ENCODE assay signal across 8 mouse cellular contexts in the genomic region with DNA sequence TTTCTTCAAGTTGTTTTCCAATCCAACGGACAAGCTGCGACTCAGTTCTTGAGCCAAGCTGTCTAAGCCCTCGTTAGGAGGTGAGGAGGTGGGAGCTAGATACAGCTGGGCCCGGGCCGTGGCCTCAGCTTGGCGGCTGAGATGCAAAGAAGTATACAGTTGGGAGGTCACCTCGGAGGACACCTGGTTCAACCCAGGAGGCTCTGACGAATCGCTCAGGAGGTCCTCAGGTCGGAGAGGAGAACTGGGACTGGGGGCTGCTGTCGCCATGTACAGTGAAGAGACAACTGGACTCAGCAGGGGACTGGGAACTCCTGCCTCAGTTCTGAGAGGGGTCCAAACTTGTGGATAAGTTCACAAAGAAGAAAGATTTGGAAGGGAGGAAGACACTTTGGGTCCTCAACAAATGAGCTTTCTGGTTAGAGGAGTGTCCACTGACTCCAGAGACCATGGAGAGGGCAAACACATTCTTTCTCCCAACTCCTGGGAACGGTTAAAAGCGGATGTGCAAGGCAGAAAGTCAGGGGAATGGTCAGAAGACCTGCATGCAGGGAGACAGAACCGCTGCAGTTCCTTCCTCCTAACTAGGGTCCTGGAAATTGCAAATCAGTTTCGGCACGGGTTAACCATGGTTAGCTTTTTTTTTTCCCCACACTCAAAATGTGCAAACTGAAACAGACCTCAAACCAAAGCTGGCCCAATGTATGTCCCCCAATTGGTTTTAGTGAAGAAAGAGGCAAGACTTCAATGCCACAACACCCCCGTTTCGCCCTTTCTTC. TPM values are rescaled to one million over a fixed set of nuclear protein-coding genes. Genes with fewer than 3 reads are reported as not detected.
A peak's percentile ranks its signal among the peaks of the same experiment; 100 is the strongest.
DNase-seq lines count a peak whose midpoint lies in the region; ATAC-seq and TF ChIP-seq lines count a peak whose summit lies in the region.

No protein-coding gene starts in this region.

- peaks cover 3% of the 10 kb centered on the region; the same call in 1 of the 2 replicates for H3K36me3 ChIP-seq in kidney, postnatal 0 days (ENCODE audit: insufficient read depth, low read length)
- peaks cover 31% of the 10 kb centered on the region for H3K36me3 ChIP-seq in heart, embryonic 14.5 days (ENCODE audit: control insufficient read depth, insufficient read depth, low read length)
- H3K36me3 ChIP-seq in macrophage (ENCODE audit: inconsistent target) = no peaks in the 10 kb centered on the region

- peak overlapping the region; percentile 90 for H3K4me2 ChIP-seq in kidney, postnatal 0 days (ENCODE audit: low read length)
- H3K4me2 ChIP-seq in heart, embryonic 14.5 days (ENCODE audit: low read length) = peak overlapping the region; percentile 99

- 9% methylated on average over 18 of the region's 18 CpGs for WGBS in kidney, postnatal 0 days
- 22% methylated on average over 18 of the region's 18 CpGs for WGBS in heart, embryonic 14.5 days
- 24% methylated on average over 18 of the region's 18 CpGs for WGBS in macrophage (ENCODE audit: missing documents)

- DNase-seq in kidney, postnatal 0 days (ENCODE audit: low spot score) = peak; percentile 33
- DNase-seq in kidney, postnatal 14 days = no peak
- peak; percentile 32 for DNase-seq in R1 (ENCODE audit: low read depth, low spot score)
- DNase-seq in left cerebral cortex, adult 9 months (ENCODE audit: low spot score in 2 of 2) = no peak
- DNase-seq in gastrocnemius, postnatal 10 days = no peak
- DNase-seq in natural killer cell, adult 2 months (ENCODE audit: low spot score in 2 of 2) = no peak

- H3K9ac ChIP-seq in kidney, postnatal 0 days (ENCODE audit: low read depth, low read length) = peak overlapping the region; percentile 76
- peak overlapping the region; percentile 81 for H3K9ac ChIP-seq in heart, embryonic 14.5 days (ENCODE audit: low read length)

- no peaks in the 10 kb centered on the region for H3K27me3 ChIP-seq in kidney, postnatal 0 days (ENCODE audit: insufficient read depth, low read length)
- peaks cover 12% of the 10 kb centered on the region for H3K27me3 ChIP-seq in heart, embryonic 14.5 days (ENCODE audit: control insufficient read depth, insufficient read depth, low read length)

- no peak for ATAC-seq in kidney, postnatal 0 days (replicated peaks; ENCODE audit: low FRiP score, low read depth)
- ATAC-seq in heart, embryonic 14.5 days (ENCODE audit: insufficient number of reproducible peaks, insufficient read depth, low FRiP score, low read depth) = no peak

- peak overlapping the region; percentile 54 for H3K4me3 ChIP-seq in kidney, postnatal 0 days (replicated peaks; ENCODE audit: low read depth, low read length)
- peak overlapping the region; percentile 53 to 75 for H3K4me3 ChIP-seq in heart, embryonic 14.5 days (ENCODE audit: control insufficient read depth in 1 of 2, insufficient read depth in 1 of 2, low read depth in 1 of 2, low read length in 2 of 2)
- peak overlapping the region; percentile 94 for H3K4me3 ChIP-seq in macrophage (ENCODE audit: inconsistent target)

- peak overlapping the region; percentile 76; the same call in 1 of the 2 replicates for H3K27ac ChIP-seq in kidney, postnatal 0 days
- peak overlapping the region; percentile 81 to 84 for H3K27ac ChIP-seq in heart, embryonic 14.5 days (replicated peaks in 1 of 2; ENCODE audit: control insufficient read depth in 1 of 2, insufficient read depth in 1 of 2, low read depth in 2 of 2, low read length in 2 of 2)
- peak overlapping the region; percentile 82 for H3K27ac ChIP-seq in macrophage

- peaks cover 11% of the 10 kb centered on the region for H3K79me2 ChIP-seq in macrophage (ENCODE audit: inconsistent target)

- peaks cover 26% of the 10 kb centered on the region for H3K4me1 ChIP-seq in kidney, postnatal 0 days (replicated peaks; ENCODE audit: insufficient read depth, low read length)
- H3K4me1 ChIP-seq in heart, embryonic 14.5 days (ENCODE audit: control insufficient read depth in 2 of 2, insufficient read depth in 2 of 2, low read length in 2 of 2) = peaks cover 19 to 35% of the 10 kb centered on the region in 2 experiments

- H3K9me3 ChIP-seq in kidney, postnatal 0 days (replicated peaks; ENCODE audit: low read length) = no peaks in the 10 kb centered on the region
- no peaks in the 10 kb centered on the region for H3K9me3 ChIP-seq in heart, embryonic 14.5 days (ENCODE audit: control insufficient read depth, low read length)

- no peak for TF ChIP-seq CTCF in kidney, postnatal 0 days (IDR thresholded peaks at IDR 0.05; ENCODE audit: low read depth)

RNA-seq across cellular contexts. Expression of a gene that starts 0.7 kb away (rescaled TPM):
- polyA plus RNA-seq in kidney, postnatal 0 days (2015; fragmentation: Nextera tagmentation; extraction: Ambion mirVana) = 12.6 and 14.5 TPM in 2 replicates
- 8.6 and 8.9 TPM in 2 replicates for polyA plus RNA-seq in heart, embryonic 14.5 days (2014; fragmentation: Nextera tagmentation; extraction: Ambion mirVana)
- total RNA-seq in macrophage (2018; cell fraction: chromatin; rRNA removed) = 10 to 100 TPM in 19 of 26 experiments, 1 to 10 TPM in 7; 5.4 to 54.6 (median 25.9) TPM
- 1 to 10 TPM; 1.2 to 5.3 (median 3.2) TPM for total RNA-seq in macrophage (2018; cell fraction: cytosol; rRNA removed)
- total RNA-seq in macrophage (2018; cell fraction: nucleus; rRNA removed) = 10 to 100 TPM in 14 of 26 experiments, 1 to 10 TPM in 12; 3.4 to 25.4 (median 10.9) TPM
- 3.6 to 6.7 TPM (median 5.4 TPM) in 3 replicates for polyA plus RNA-seq in macrophage (2018)
- 1 to 10 TPM; 4.7 to 6.6 TPM for total RNA-seq in gastrocnemius, postnatal 10 days (2021)

RNA-seq across cellular contexts. Expression of a gene that starts 0.9 kb away (rescaled TPM):
- polyA plus RNA-seq in kidney, postnatal 0 days (2015; fragmentation: Nextera tagmentation; extraction: Ambion mirVana) = 171 and 173 TPM in 2 replicates
- 181 and 195 TPM in 2 replicates for polyA plus RNA-seq in heart, embryonic 14.5 days (2014; fragmentation: Nextera tagmentation; extraction: Ambion mirVana)
- total RNA-seq in macrophage (2018; cell fraction: chromatin; rRNA removed) = 10 to 100 TPM in 10 of 26 experiments, 1 to 10 TPM in 16; 1.1 to 20.4 (median 8.5) TPM
- total RNA-seq in macrophage (2018; cell fraction: cytosol; rRNA removed) = 100 to 1,000 TPM in 6 of 26 experiments, 10 to 100 TPM in 20; 67.4 to 109 (median 89.4) TPM
- 10 to 100 TPM in 25 of 26 experiments, 1 to 10 TPM in 1; 8.0 to 53.1 (median 27.6) TPM for total RNA-seq in macrophage (2018; cell fraction: nucleus; rRNA removed)
- 103 to 111 TPM (median 110 TPM) in 3 replicates for polyA plus RNA-seq in macrophage (2018)
- total RNA-seq in gastrocnemius, postnatal 10 days (2021) = 10 to 100 TPM; 55.4 to 55.5 TPM

RNA-seq across cellular contexts. Expression of a gene that starts 3.2 kb away (rescaled TPM):
- 2.5 and 2.8 TPM in 2 replicates for polyA plus RNA-seq in kidney, postnatal 0 days (2015; fragmentation: Nextera tagmentation; extraction: Ambion mirVana)
- polyA plus RNA-seq in heart, embryonic 14.5 days (2014; fragmentation: Nextera tagmentation; extraction: Ambion mirVana) = 0.62 and 0.84 TPM in 2 replicates
- total RNA-seq in macrophage (2018; cell fraction: chromatin; rRNA removed) = under 1 TPM in 12 of 26 experiments, not detected in 14; 0.38 to 0.98 (median 0.74) TPM
- total RNA-seq in macrophage (2018; cell fraction: cytosol; rRNA removed) = under 1 TPM in 25 of 26 experiments, not detected in 1; 0.06 to 0.25 (median 0.13) TPM
- 1 to 10 TPM in 1 of 26 experiments, under 1 TPM in 12, not detected in 13; 0.22 to 1.1 (median 0.39) TPM for total RNA-seq in macrophage (2018; cell fraction: nucleus; rRNA removed)
- 0.11 to 0.33 TPM (median 0.23 TPM) in 3 replicates for polyA plus RNA-seq in macrophage (2018)
- total RNA-seq in gastrocnemius, postnatal 10 days (2021) = under 1 TPM; 0.42 to 0.93 TPM

RNA-seq across cellular contexts. Expression of a gene that starts 17.4 kb away (rescaled TPM):
- polyA plus RNA-seq in kidney, postnatal 0 days (2015; fragmentation: Nextera tagmentation; extraction: Ambion mirVana) = 15.6 and 18.3 TPM in 2 replicates
- polyA plus RNA-seq in heart, embryonic 14.5 days (2014; fragmentation: Nextera tagmentation; extraction: Ambion mirVana) = 6.6 and 7.3 TPM in 2 replicates
- 1 to 10 TPM in 5 of 26 experiments, under 1 TPM in 5, not detected in 16; 0.33 to 2.2 (median 1.1) TPM for total RNA-seq in macrophage (2018; cell fraction: chromatin; rRNA removed)
- 1 to 10 TPM in 23 of 26 experiments, under 1 TPM in 3; 0.30 to 5.2 (median 2.4) TPM for total RNA-seq in macrophage (2018; cell fraction: cytosol; rRNA removed)
- total RNA-seq in macrophage (2018; cell fraction: nucleus; rRNA removed) = 1 to 10 TPM in 11 of 26 experiments, under 1 TPM in 13, not detected in 2; 0.37 to 4.2 (median 0.94) TPM
- polyA plus RNA-seq in macrophage (2018) = 3.3 to 4.4 TPM (median 3.6 TPM) in 3 replicates
- total RNA-seq in gastrocnemius, postnatal 10 days (2021) = 1 to 10 TPM in 1 of 2 experiments, under 1 TPM in 1; 0.85 to 2.1 TPM

RNA-seq across cellular contexts. Expression of a gene that starts 46.3 kb away (rescaled TPM):
- 38.0 and 42.3 TPM in 2 replicates for polyA plus RNA-seq in kidney, postnatal 0 days (2015; fragmentation: Nextera tagmentation; extraction: Ambion mirVana)
- 16.5 TPM in 2 replicates for polyA plus RNA-seq in heart, embryonic 14.5 days (2014; fragmentation: Nextera tagmentation; extraction: Ambion mirVana)
- total RNA-seq in macrophage (2018; cell fraction: chromatin; rRNA removed) = 100 to 1,000 TPM in 25 of 26 experiments, 10 to 100 TPM in 1; 63.9 to 453 (median 249) TPM
- 10 to 100 TPM; 29.0 to 87.7 (median 51.6) TPM for total RNA-seq in macrophage (2018; cell fraction: cytosol; rRNA removed)
- total RNA-seq in macrophage (2018; cell fraction: nucleus; rRNA removed) = 100 to 1,000 TPM in 19 of 26 experiments, 10 to 100 TPM in 7; 53.3 to 254 (median 120) TPM
- polyA plus RNA-seq in macrophage (2018) = 43.6 to 105 TPM (median 82.3 TPM) in 3 replicates
- total RNA-seq in gastrocnemius, postnatal 10 days (2021) = 10 to 100 TPM; 39.0 to 59.5 TPM

Comparison
In these comparisons a context has a peak if more than half of its experiments do, and no peak if none do; other contexts are left out.
1. DNase-seq: peak in kidney, postnatal 0 days (single experiment) and R1 (single experiment); none in kidney, postnatal 14 days (single experiment), left cerebral cortex, adult 9 months (0 of 2), gastrocnemius, postnatal 10 days (single experiment) and natural killer cell, adult 2 months (0 of 2).
2. Peak in every context shown above with its lines, with median percentiles within 50 percentile points of each other: H3K27ac ChIP-seq and H3K4me3 ChIP-seq.